ENCODE assay signal across 15 mouse cellular contexts in genomic region chr11:118894196-118894595, GRCm38 (mm10). TPM values are rescaled to one million over a fixed set of nuclear protein-coding genes. Genes with fewer than 3 reads are reported as not detected.
DNase-seq lines count a peak whose midpoint lies in the region; TF ChIP-seq lines count a peak whose summit lies in the region.
"Had no signal": no experiment of that assay in that cellular context is flagged by ENCODE, and none has a peak within 500 bp of the region (broad histone marks: within the 10 kb centered on the region; RNA-seq: fewer than 3 reads in every experiment).

No protein-coding gene starts in this region.

- peaks cover 93% of the 10 kb centered on the region for H3K4me1 ChIP-seq in cerebellum, adult 2 months (ENCODE audit: control insufficient read depth, insufficient read depth, low read length)
- H3K4me1 ChIP-seq: heart, embryonic 12.5 days had no signal

- H3K27ac ChIP-seq in cerebellum, adult 2 months (ENCODE audit: insufficient read depth, low read length): peak overlapping the region; percentile 92
- H3K27ac ChIP-seq in layer of hippocampus, adult 2 months: peak overlapping the region; percentile 77; the same call in 1 of the 2 replicates
- H3K27ac ChIP-seq: embryonic facial prominence, embryonic 10.5 days; gastrocnemius, adult 2 months; hindbrain, embryonic 10.5 days had no signal

- peak; percentile 60 to 65 for DNase-seq in cerebellum, adult 2 months
- DNase-seq in cerebellum, postnatal 14 days: no peak
- peak in 1 of 2 experiments; percentile 39 for DNase-seq in layer of hippocampus, adult 2 months (ENCODE audit: low spot score in 2 of 2)
- DNase-seq in layer of hippocampus, adult 9-10 months (ENCODE audit: low spot score): no peak
- peak; percentile 45 to 56 for DNase-seq in cerebellum, postnatal 25 days
- DNase-seq in right cerebral cortex, postnatal 36 days (ENCODE audit: low spot score in 2 of 2): no peak
- DNase-seq: adrenal gland, postnatal 14 days; gastrocnemius, adult 2 months; gastrocnemius, postnatal 25 days had no signal

- 26% methylated on average over 4 of the region's 4 CpGs for WGBS in cerebellum, adult 2 months

- no peak for TF ChIP-seq POLR2A in cerebellum, adult 2 months (IDR thresholded peaks at IDR 0.05; ENCODE audit: borderline replicate concordance, insufficient read depth, low read length)

- no peak for TF ChIP-seq CTCF in cerebellum, adult 2 months (IDR thresholded peaks at IDR 0.05; ENCODE audit: borderline replicate concordance, insufficient read depth, low read depth, low read length)
- TF ChIP-seq CTCF in layer of hippocampus, adult 2 months (conservative IDR thresholded peaks at IDR 0.05): no peak

- H3K4me3 ChIP-seq in cerebellum, adult 2 months (replicated peaks; ENCODE audit: insufficient read depth, low read depth, low read length): no peak overlapping the region
- no peak overlapping the region for H3K4me3 ChIP-seq in layer of hippocampus, adult 2 months
- H3K4me3 ChIP-seq: embryonic facial prominence, embryonic 10.5 days; gastrocnemius, adult 2 months; heart, embryonic 12.5 days; hindbrain, embryonic 10.5 days had no signal

- H3K27me3 ChIP-seq in cerebellum, adult 2 months (ENCODE audit: control insufficient read depth, insufficient read depth, low read length): no peaks in the 10 kb centered on the region

RNA-seq across cellular contexts. Expression of gene Rbfox3, which starts 17.2 kb away (rescaled TPM):
- polyA plus RNA-seq in cerebellum, adult 2 months (2012; rRNA removed): 163 and 201 TPM in 2 replicates
- 100 to 1,000 TPM; 276 to 303 TPM for total RNA-seq in layer of hippocampus, adult 2 months (2021)
- total RNA-seq: CH12.LX; granulocyte monocyte progenitor cell, adult 5-6 weeks had no signal
- polyA plus RNA-seq: Patski had no signal

Comparison
In these comparisons a context has a peak if more than half of its experiments do, and no peak if none do; other contexts are left out.
1. DNase-seq: peak in cerebellum, adult 2 months (2 of 2) and cerebellum, postnatal 25 days (2 of 2); none in cerebellum, postnatal 14 days (0 of 2), layer of hippocampus, adult 9-10 months (single experiment) and right cerebral cortex, postnatal 36 days (0 of 2).